Mouse (Mus musculus) heart, postnatal 0 days (tissue): Measurements from ENCODE around the gene Snx9. TPM values are rescaled to one million over a fixed set of nuclear protein-coding genes. Genes with fewer than 3 reads are reported as not detected.

Experiments used
- ATAC-seq: fragments of 200-750 bp; cut with Nextera tagmentation; 2 replicates; pipeline ENCODE4 v1.8.0; 2017; ENCODE audit warnings: low read depth, moderate number of reproducible peaks, moderate library complexity; ENCODE audit not compliant: insufficient read depth
- DNase-seq: peaks from one replicate; pipeline ENCODE4 v3.0.0-alpha.2; 2016; ENCODE audit warnings: low spot score
- H3K27ac ChIP-seq: fragments of 300-500 bp; sonication (generic); 2 replicates; pipeline ENCODE4 v1.5.1; 2014; ENCODE audit warnings: low read depth, mild to moderate bottlenecking
- H3K27me3 ChIP-seq: fragments of 300-500 bp; sonication (generic); 2 replicates; pipeline ENCODE4 v1.6.1; 2014; ENCODE audit warnings: low read length, mixed read lengths; ENCODE audit not compliant: control insufficient read depth, insufficient read depth
- H3K36me3 ChIP-seq: fragments of 300-500 bp; sonication (generic); replicated peaks from 2 replicates; pipeline ENCODE4 v1.6.1; 2014; ENCODE audit warnings: low read length, mixed read lengths; ENCODE audit not compliant: control insufficient read depth, insufficient read depth
- H3K4me1 ChIP-seq: fragments of 300-500 bp; sonication (generic); 2 replicates; pipeline ENCODE4 v1.6.1; 2014; ENCODE audit warnings: antibody characterized with exemption; ENCODE audit not compliant: control insufficient read depth, insufficient read depth
- H3K4me2 ChIP-seq: fragments of 300-500 bp; sonication (generic); 2 replicates; pipeline ENCODE4 v1.6.1; 2014; ENCODE audit warnings: low read depth, mild to moderate bottlenecking, low read length, moderate library complexity
- H3K4me3 ChIP-seq: fragments of 300-500 bp; sonication (generic); 2 replicates; pipeline ENCODE4 v1.5.1; 2014; ENCODE audit warnings: low read depth, low read length
- H3K9ac ChIP-seq: fragments of 300-500 bp; sonication (generic); replicated peaks from 2 replicates; pipeline ENCODE4 v1.6.1; 2014; ENCODE audit warnings: low read depth, low read length, mixed read lengths
- H3K9me3 ChIP-seq: fragments of 300-500 bp; sonication (generic); replicated peaks from 2 replicates; pipeline ENCODE4 v1.6.1; 2016; ENCODE audit warnings: low read length; ENCODE audit not compliant: control insufficient read depth
- CTCF ChIP-seq: IDR thresholded peaks from 2 replicates; pipeline ENCODE4 v1.5.1; 2016; ENCODE audit warnings: antibody characterized with exemption, control low read depth, low read depth
- EP300 ChIP-seq: IDR thresholded peaks from 2 replicates; pipeline ENCODE4 v1.6.1; 2016; ENCODE audit warnings: antibody characterized with exemption, low read depth
- WGBS: fragments of 180-500 bp; shearing (Covaris S2); extraction: QIAGEN DNeasy Blood & Tissue Kit; methylation state at CpG from one replicate; pipeline ENCODE4 v1.1.7; 2014; 5-methylcytosine and 5-hydroxymethylcytosine counted together
- polyA plus RNA-seq: library from polyadenylated mRNA; unstranded; fragments of >200 nt; fragmentation: Nextera tagmentation; extraction: Ambion mirVana; gene quantifications from 2 replicates; pipeline ENCODE4 v1.2.1, GENCODE M21; 2015
- total RNA-seq: library from RNA; depleted of rRNA; stranded (reverse); fragments of >200 nt; gene quantifications from 2 replicates; pipeline ENCODE4 v1.2.3, GENCODE M21; 2014; ENCODE audit warnings: low replicate concordance

The Snx9 gene
- total and polyA plus RNA-seq, 2 experiments from 2014 or later, result 16.0 to 21.0 TPM

DNA sequence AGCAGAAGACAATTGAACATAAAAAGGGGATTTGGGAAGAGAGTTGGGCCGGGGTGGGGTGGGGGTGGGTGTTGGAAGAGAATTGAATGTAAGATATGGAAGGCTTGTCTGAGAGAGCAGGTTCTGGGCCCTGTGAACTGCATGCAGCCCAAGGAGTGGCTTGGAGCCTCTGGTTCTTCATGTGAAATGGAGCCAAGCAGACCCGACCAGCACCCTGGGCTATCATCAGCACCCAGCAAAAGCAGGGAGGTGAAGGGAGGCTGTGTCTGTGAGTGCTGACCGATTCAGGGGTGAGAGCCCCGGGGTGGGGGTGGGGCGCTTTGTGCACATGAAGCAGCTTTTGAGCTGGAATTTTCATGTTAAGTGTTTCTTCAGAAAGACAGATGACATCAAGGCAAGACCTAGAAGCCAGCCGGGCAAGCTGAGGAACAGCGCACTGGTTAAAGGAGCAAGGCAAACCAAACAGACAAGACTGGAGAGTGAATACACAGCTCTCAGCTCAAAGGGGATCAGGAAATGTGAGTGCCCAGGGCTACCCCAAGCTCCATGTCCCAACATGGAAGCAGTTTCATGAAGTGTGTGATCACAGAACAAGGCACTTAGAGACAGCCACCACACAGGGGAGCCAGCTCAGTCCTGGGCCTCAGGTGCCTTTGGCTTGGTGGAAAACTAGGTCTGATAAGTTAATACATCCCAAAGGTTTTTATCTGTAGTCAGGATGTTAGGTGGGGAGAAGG, 40.1 kb upstream of the Snx9 start:
- no peak for ATAC-seq
- no peaks in the 10 kb centered on the region for H3K9me3 ChIP-seq
- H3K4me3 ChIP-seq, result no peak overlapping the region
- H3K9ac ChIP-seq, result no peak overlapping the region
- H3K27ac ChIP-seq, result no peak overlapping the region
- no peak for DNase-seq
- 81% methylated on average over 7 of the region's 7 CpGs for WGBS
- H3K4me1 ChIP-seq, result peaks cover 19% of the 10 kb centered on the region
- 0 out of 2 replicates have a peak overlapping the region, but pooled peaks have one; percentile 2 for H3K4me2 ChIP-seq
- no peaks in the 10 kb centered on the region for H3K36me3 ChIP-seq
- no peaks in the 10 kb centered on the region for H3K27me3 ChIP-seq
- TF ChIP-seq CTCF (no peak), EP300 (no peak)

DNA sequence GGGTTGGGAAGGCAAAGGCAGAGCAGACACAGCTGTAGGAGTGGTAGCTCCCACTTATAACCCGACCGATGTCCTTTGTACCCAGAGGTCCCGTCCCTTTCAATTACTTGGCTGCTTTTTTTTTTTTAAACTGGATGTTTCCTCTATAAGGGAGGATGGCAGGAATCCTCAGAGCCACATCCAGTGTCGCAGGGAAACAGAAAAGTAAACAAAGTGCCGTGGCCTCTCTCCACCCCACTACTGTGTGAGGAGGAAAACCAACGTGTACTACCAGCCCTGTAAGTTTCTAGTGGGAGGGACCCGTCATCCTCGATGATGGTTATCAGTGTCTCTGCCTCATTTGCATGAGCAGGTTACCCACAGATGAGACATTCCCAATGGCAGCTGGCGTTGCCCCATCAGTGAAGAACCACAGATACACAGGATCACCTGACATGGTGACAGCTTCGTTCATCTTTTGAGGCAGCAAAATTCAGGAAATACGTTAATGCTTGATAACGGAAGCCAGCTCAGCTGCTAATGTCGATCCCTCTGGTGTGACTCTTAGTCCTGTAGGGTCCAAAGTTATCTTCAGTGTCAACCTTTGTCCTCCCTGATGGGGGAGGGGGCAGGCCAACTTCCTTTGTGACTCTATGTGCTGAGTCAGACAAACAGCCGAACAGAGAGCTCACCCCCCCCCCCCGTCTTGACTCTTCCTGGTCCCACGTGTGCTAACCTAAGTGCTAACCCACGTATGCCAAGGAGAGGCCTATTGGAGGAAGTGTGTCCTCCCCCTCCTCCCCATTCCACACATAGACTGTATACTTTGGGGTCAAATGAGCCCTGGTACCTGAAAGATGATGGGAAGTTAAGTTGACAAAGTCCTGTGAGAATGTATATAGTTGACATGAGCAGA, 39.1 kb upstream of the Snx9 start:
- H3K27ac ChIP-seq, result no peak overlapping the region

DNA sequence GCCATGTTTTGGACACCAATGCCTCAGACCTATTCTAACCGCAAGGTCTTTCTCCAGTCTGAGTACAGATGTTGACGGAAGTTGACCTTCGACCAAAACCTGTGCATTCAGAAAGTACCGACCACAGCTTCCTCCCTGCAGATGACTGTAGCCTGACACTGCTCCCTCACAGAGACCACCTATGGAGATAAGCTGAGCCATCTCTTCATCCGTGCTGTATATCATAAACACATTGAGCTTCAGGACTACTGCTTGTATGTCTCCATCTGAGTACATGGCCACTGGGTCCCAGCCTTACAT, 38.5 kb upstream of the Snx9 start:
- no peak overlapping the region for H3K9ac ChIP-seq
- H3K4me3 ChIP-seq, result no peak overlapping the region
- no peak overlapping the region for H3K27ac ChIP-seq
- H3K9me3 ChIP-seq, result no peaks in the 10 kb centered on the region
- TF ChIP-seq CTCF (no peak), EP300 (no peak)
- no peak overlapping the region for H3K4me2 ChIP-seq
- H3K27me3 ChIP-seq, result no peaks in the 10 kb centered on the region
- ATAC-seq, result no peak
- H3K36me3 ChIP-seq, result no peaks in the 10 kb centered on the region
- peaks cover 11% of the 10 kb centered on the region; the same call in 1 of the 2 replicates for H3K4me1 ChIP-seq
- DNase-seq, result no peak
- WGBS, result 81% methylated on average over 5 of the region's 5 CpGs

More for the DNA sequence above, 39.1 kb upstream of the Snx9 start:
- no peak for DNase-seq
- Histone ChIP-seq H3K9ac (no peak overlapping the region), H3K4me2 (0 out of 2 replicates have a peak overlapping the region, but pooled peaks have one; percentile 2), H3K36me3 (no peaks in the 10 kb centered on the region), H3K4me1 (peaks cover 14% of the 10 kb centered on the region; the same call in 1 of the 2 replicates), H3K9me3 (no peaks in the 10 kb centered on the region), H3K4me3 (no peak overlapping the region), H3K27me3 (no peaks in the 10 kb centered on the region)
- 57% methylated on average over 17 of the region's 17 CpGs for WGBS
- no peak for TF ChIP-seq CTCF
- no peak for TF ChIP-seq EP300
- ATAC-seq, result no peak

DNA sequence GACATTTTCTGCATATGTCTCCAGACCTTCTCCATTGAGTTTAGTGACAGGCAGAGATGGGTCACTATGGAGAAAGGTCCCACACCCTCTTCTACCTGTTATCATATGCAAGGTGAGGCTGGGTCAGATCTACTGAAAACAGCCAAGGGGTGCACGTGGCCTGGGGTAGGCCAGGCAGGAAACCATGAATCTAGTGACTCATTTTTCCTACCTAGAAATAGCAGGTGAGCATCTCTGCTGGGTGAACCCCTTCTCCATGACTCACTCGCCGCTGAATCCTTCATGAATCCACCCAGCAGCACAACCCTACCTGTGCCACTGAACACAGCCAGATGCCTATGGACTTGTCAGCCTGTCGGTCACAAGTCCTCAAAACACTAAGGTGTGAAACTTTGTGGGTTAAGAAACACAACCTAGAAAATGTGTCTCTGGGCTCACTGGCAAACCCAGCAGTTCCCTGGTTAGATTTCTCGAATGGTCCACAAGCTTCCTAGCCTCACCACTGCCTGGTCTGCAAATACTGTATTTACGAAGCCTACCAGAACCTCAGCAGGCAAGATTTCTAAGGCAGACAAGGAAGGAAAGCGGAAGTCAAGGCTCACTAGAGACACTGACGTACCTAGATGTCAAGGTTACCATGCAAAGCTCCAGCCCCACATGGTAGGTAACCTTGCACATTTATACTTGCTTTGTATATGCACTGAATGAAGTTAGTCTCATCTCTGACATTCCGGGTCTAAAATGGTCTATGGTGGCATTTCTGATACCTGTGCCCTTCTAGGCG, 37.7 kb upstream of the Snx9 start:
- Histone ChIP-seq H3K27ac (no peak overlapping the region), H3K4me2 (no peak overlapping the region), H3K36me3 (no peaks in the 10 kb centered on the region), H3K9ac (no peak overlapping the region), H3K27me3 (no peaks in the 10 kb centered on the region), H3K9me3 (no peaks in the 10 kb centered on the region), H3K4me1 (peaks cover 9% of the 10 kb centered on the region), H3K4me3 (no peak overlapping the region)
- no peak for ATAC-seq
- 88% methylated on average over 10 of the region's 10 CpGs for WGBS
- DNase-seq, result no peak
- TF ChIP-seq CTCF (no peak), EP300 (no peak)

DNA sequence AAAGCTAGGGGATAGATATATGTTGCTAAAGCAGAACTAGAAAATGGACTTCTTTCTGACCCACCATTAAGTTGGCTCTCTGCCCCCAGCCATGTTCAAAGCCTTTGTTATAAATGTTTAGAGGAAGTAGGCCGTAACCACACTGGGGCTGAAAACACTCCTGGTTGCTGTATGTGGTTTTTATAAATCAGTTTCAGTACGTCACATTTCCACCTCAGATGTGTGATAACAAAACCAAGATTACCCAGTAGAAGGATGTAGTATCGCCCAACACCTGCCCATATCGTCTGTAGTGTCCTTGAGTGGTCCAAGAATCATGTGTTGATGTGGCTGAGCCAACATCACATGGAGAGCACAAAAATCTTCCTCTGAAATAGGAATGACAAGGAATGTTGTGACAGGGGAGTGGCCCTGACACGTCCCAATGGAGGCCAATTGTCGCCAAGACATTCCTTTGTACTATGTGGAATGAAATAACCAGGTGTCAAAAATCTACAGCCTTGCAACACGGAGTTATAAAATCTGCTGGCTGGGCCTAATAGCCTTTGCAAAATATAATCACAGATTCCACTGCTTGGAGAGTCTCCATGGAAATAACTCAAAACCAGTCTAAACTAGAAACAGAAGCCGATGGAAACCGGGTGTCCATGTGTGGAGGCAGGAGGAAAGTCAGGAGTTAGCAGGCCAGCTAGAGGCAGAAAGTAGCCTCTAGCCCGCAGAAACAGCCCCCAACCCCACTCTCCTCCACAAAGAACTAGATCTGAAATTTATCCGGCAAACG, 36.6 kb upstream of the Snx9 start:
- Histone ChIP-seq H3K27ac (no peak overlapping the region), H3K9ac (no peak overlapping the region), H3K36me3 (no peaks in the 10 kb centered on the region), H3K4me2 (no peak overlapping the region), H3K9me3 (no peaks in the 10 kb centered on the region), H3K4me1 (peaks cover 3% of the 10 kb centered on the region), H3K27me3 (no peaks in the 10 kb centered on the region), H3K4me3 (no peak overlapping the region)
- TF ChIP-seq EP300 (no peak), CTCF (no peak)
- DNase-seq (no peak), ATAC-seq (no peak)
- 61% methylated on average over 12 of the region's 12 CpGs for WGBS
